ENCODE assay signal across 8 mouse cellular contexts in genomic region chr13:73847465-73847836, GRCm38 (mm10). TPM values are rescaled to one million over a fixed set of nuclear protein-coding genes. Genes with fewer than 3 reads are reported as not detected.
DNase-seq lines count a peak whose midpoint lies in the region; ATAC-seq and TF ChIP-seq lines count a peak whose summit lies in the region.

TSS of gene Nkd2 (minus strand) at chr13:73847631.

- H3K27me3 ChIP-seq in CH12.LX (replicated peaks) = peaks cover 38% of the 10 kb centered on the region
- H3K27me3 ChIP-seq in forebrain, postnatal 0 days (ENCODE audit: insufficient read depth, low read length) = 0 out of 2 replicates have a peak, but pooled peaks cover 4% of the 10 kb centered on the region
- H3K27me3 ChIP-seq in liver, embryonic 15.5 days = peaks cover 56% of the 10 kb centered on the region
- H3K27me3 ChIP-seq in neural tube, embryonic 13.5 days = peaks cover 27% of the 10 kb centered on the region
- H3K27me3 ChIP-seq in testis, adult 2 months (ENCODE audit: control insufficient read depth, insufficient read depth, low read length) = no peaks in the 10 kb centered on the region

- TF ChIP-seq POLR2A in CH12.LX (IDR thresholded peaks at IDR 0.05; ENCODE audit: low read depth, low read length) = no peak
- no peak for TF ChIP-seq POLR2A in testis, adult 2 months (IDR thresholded peaks at IDR 0.05; ENCODE audit: control insufficient read depth, low read depth, low read length)

- no peak for TF ChIP-seq EP300 in CH12.LX (IDR thresholded peaks at IDR 0.05; ENCODE audit: low read length)

- TF ChIP-seq RAD21 in CH12.LX (IDR thresholded peaks at IDR 0.05; ENCODE audit: low read depth, low read length) = no peak

- DNase-seq in CH12.LX (ENCODE audit: extremely low read depth) = no peak
- DNase-seq in cerebellum, adult 18-20 months = peak; percentile 19 to 43
- DNase-seq in forebrain, postnatal 0 days = peak; percentile 86
- peak; percentile 55 for DNase-seq in heart, postnatal 25 days (ENCODE audit: low spot score)
- peak; percentile 13 for DNase-seq in large intestine, adult 2 months (ENCODE audit: low read depth, low spot score)

- WGBS in forebrain, postnatal 0 days = 1% methylated on average over 34 of the region's 38 CpGs
- under 1% methylated on average over 38 of the region's 38 CpGs for WGBS in large intestine, adult 2 months
- under 1% methylated on average over 38 of the region's 38 CpGs for WGBS in liver, embryonic 15.5 days (ENCODE audit: insufficient replicate concordance)
- WGBS in neural tube, embryonic 13.5 days = under 1% methylated on average over 34 of the region's 38 CpGs

- H3K4me3 ChIP-seq in CH12.LX (replicated peaks in 1 of 3; ENCODE audit: low read depth in 2 of 3, low read length in 2 of 3, poor library complexity in 1 of 3) = no peak within 1 kb of the TSS
- H3K4me3 ChIP-seq in forebrain, postnatal 0 days (ENCODE audit: low read depth, low read length) = peak within 1 kb of the TSS; percentile 49
- peak within 1 kb of the TSS; percentile 48 for H3K4me3 ChIP-seq in liver, embryonic 15.5 days (replicated peaks)
- H3K4me3 ChIP-seq in neural tube, embryonic 13.5 days = peak within 1 kb of the TSS; percentile 62
- H3K4me3 ChIP-seq in testis, adult 2 months (ENCODE audit: control insufficient read depth, low read depth, low read length) = peak within 1 kb of the TSS; percentile 91

- in situ Hi-C loops in CH12.LX (cut with MboI; ENCODE audit: low pct_ligation_motif_present, low pct_unique_long_range_greater_than_20kb, low sequenced_read_pairs) = no loop called here

- no peaks in the 10 kb centered on the region for H3K79me2 ChIP-seq in CH12.LX (replicated peaks; ENCODE audit: control insufficient read depth, extremely low read depth, insufficient read depth, poor library complexity, severe bottlenecking)

- ATAC-seq in forebrain, postnatal 0 days = peak; percentile 95
- no peak; the same call in 1 of the 2 replicates for ATAC-seq in liver, embryonic 15.5 days (ENCODE audit: insufficient read depth)
- peak; percentile 95 for ATAC-seq in neural tube, embryonic 13.5 days (ENCODE audit: low read depth)

- no peaks in the 10 kb centered on the region for H3K36me3 ChIP-seq in CH12.LX (replicated peaks in 1 of 2; ENCODE audit: control insufficient read depth in 1 of 2, insufficient read depth in 1 of 2, low read length in 1 of 2)
- H3K36me3 ChIP-seq in forebrain, postnatal 0 days (ENCODE audit: insufficient read depth) = no peaks in the 10 kb centered on the region
- H3K36me3 ChIP-seq in liver, embryonic 15.5 days (replicated peaks) = no peaks in the 10 kb centered on the region
- H3K36me3 ChIP-seq in neural tube, embryonic 13.5 days = no peaks in the 10 kb centered on the region
- no peaks in the 10 kb centered on the region for H3K36me3 ChIP-seq in testis, adult 2 months (ENCODE audit: control insufficient read depth, insufficient read depth, low read length)

- intact Hi-C loops in heart, postnatal 25 days (cut with DNase I) = no loop called here

- 0 out of 2 replicates have a peak within 1 kb of the TSS, but pooled peaks have one; percentile 6 for H3K4me2 ChIP-seq in CH12.LX (ENCODE audit: insufficient read depth, low read depth, poor library complexity, severe bottlenecking)
- peak within 1 kb of the TSS; percentile 84 for H3K4me2 ChIP-seq in forebrain, postnatal 0 days (ENCODE audit: low read depth)
- H3K4me2 ChIP-seq in liver, embryonic 15.5 days = peak within 1 kb of the TSS; percentile 68
- H3K4me2 ChIP-seq in neural tube, embryonic 13.5 days = peak within 1 kb of the TSS; percentile 90

- no peak within 1 kb of the TSS for H3K9ac ChIP-seq in CH12.LX (ENCODE audit: insufficient read depth, low read depth)
- peak within 1 kb of the TSS; percentile 70 for H3K9ac ChIP-seq in forebrain, postnatal 0 days
- no peak within 1 kb of the TSS for H3K9ac ChIP-seq in liver, embryonic 15.5 days
- peak within 1 kb of the TSS; percentile 75 for H3K9ac ChIP-seq in neural tube, embryonic 13.5 days

- H3K27ac ChIP-seq in CH12.LX (ENCODE audit: insufficient read depth, low read depth) = no peak within 1 kb of the TSS
- no peak within 1 kb of the TSS for H3K27ac ChIP-seq in forebrain, postnatal 0 days (ENCODE audit: low read depth, low read length)
- no peak within 1 kb of the TSS for H3K27ac ChIP-seq in liver, embryonic 15.5 days (replicated peaks)
- H3K27ac ChIP-seq in neural tube, embryonic 13.5 days (replicated peaks) = no peak within 1 kb of the TSS
- H3K27ac ChIP-seq in testis, adult 2 months (ENCODE audit: control insufficient read depth, insufficient read depth, low read depth, low read length) = no peak within 1 kb of the TSS

- H3K9me3 ChIP-seq in CH12.LX (replicated peaks; ENCODE audit: low read length) = peaks cover 3% of the 10 kb centered on the region
- H3K9me3 ChIP-seq in forebrain, postnatal 0 days (ENCODE audit: low read length) = no peaks in the 10 kb centered on the region
- no peaks in the 10 kb centered on the region for H3K9me3 ChIP-seq in liver, embryonic 15.5 days (replicated peaks)
- no peaks in the 10 kb centered on the region for H3K9me3 ChIP-seq in neural tube, embryonic 13.5 days

- no peaks in the 10 kb centered on the region for H3K4me1 ChIP-seq in CH12.LX (ENCODE audit: control insufficient read depth in 1 of 2, insufficient read depth in 2 of 2)
- H3K4me1 ChIP-seq in forebrain, postnatal 0 days (ENCODE audit: insufficient read depth) = no peaks in the 10 kb centered on the region
- H3K4me1 ChIP-seq in liver, embryonic 15.5 days (replicated peaks) = 0 out of 2 replicates have a peak, but pooled peaks cover 9% of the 10 kb centered on the region
- H3K4me1 ChIP-seq in neural tube, embryonic 13.5 days (replicated peaks) = 0 out of 2 replicates have a peak, but pooled peaks cover 9% of the 10 kb centered on the region
- H3K4me1 ChIP-seq in testis, adult 2 months (ENCODE audit: control insufficient read depth, insufficient read depth, low read length) = peaks cover 17% of the 10 kb centered on the region

- peak in 1 of 2 experiments; percentile 49; a peak in 2 of 4 replicates for TF ChIP-seq CTCF in CH12.LX (conservative IDR thresholded peaks at IDR 0.05 in 1 of 2, IDR thresholded peaks at IDR 0.05 in 1 of 2; ENCODE audit: low read depth in 2 of 2, low read length in 2 of 2)
- TF ChIP-seq CTCF in forebrain, postnatal 0 days (IDR thresholded peaks at IDR 0.05; ENCODE audit: low read depth) = peak; percentile 80
- TF ChIP-seq CTCF in testis, adult 2 months (IDR thresholded peaks at IDR 0.05; ENCODE audit: control insufficient read depth, insufficient read depth, insufficient replicate concordance, low read depth, low read length) = peak; percentile 59; the same call in 1 of the 2 replicates

- dilution Hi-C loops in CH12.LX (cut with MboI; ENCODE audit: extremely low pct_ligation_motif_present, extremely low pct_unique_long_range_greater_than_20kb, low sequenced_read_pairs) = no loop called here

TF ChIP-seq in CH12.LX, 34 proteins besides CTCF, POLR2A, EP300 and RAD21:
- TF ChIP-seq MYC (IDR thresholded peaks at IDR 0.05; ENCODE audit: low read depth, low read length) = no peak
- TF ChIP-seq GABPA (IDR thresholded peaks at IDR 0.05; ENCODE audit: insufficient replicate concordance, low read depth, low read length) = no peak
- TF ChIP-seq SIN3A (IDR thresholded peaks at IDR 0.05; ENCODE audit: low read length) = no peak
- peak; percentile 39 for TF ChIP-seq NRF1 (IDR thresholded peaks at IDR 0.05; ENCODE audit: low read depth, low read length)

RNA-seq across cellular contexts. Expression of gene Nkd2, which starts in this region (rescaled TPM):
- total RNA-seq in CH12.LX (2012; rRNA removed) = not detected in 2 replicates
- not detected in 2 replicates for total RNA-seq in CH12.LX (2014; rRNA removed)
- not detected in 2 replicates for polyA plus RNA-seq in CH12.LX (2012; ENCODE audit: insufficient read length, low read depth)
- 27.8 and 35.3 TPM in 2 replicates for total RNA-seq in forebrain, postnatal 0 days (2014; rRNA removed)
- 15.2 TPM in 2 replicates for polyA plus RNA-seq in forebrain, postnatal 0 days (2015; fragmentation: Nextera tagmentation; extraction: Ambion mirVana)
- total RNA-seq in heart, postnatal 25 days (2021) = 1 to 10 TPM; 1.2 TPM
- 14.6 and 17.4 TPM in 2 replicates for polyA plus RNA-seq in large intestine, adult 2 months (2012; rRNA removed)
- polyA plus RNA-seq in liver, embryonic 15.5 days (2015; fragmentation: Nextera tagmentation; extraction: Ambion mirVana) = 0.12 and 0.20 TPM in 2 replicates
- polyA plus RNA-seq in neural tube, embryonic 13.5 days (2015; fragmentation: Nextera tagmentation; extraction: Ambion mirVana) = 8.7 and 9.8 TPM in 2 replicates
- polyA plus RNA-seq in testis, adult 2 months (2012; rRNA removed) = 3.8 and 4.5 TPM in 2 replicates

Comparison
In these comparisons a context has a peak if more than half of its experiments do, and no peak if none do; other contexts are left out.
1. RNA of gene Nkd2 (total RNA-seq): 27.8 to 35.3 TPM in forebrain, postnatal 0 days; 1.2 TPM in heart, postnatal 25 days and not detected in CH12.LX; every median in the first group is over 10 times any median in the second.
2. H3K4me2 ChIP-seq: peak in every context shown above with its lines; median percentile 90 in neural tube, embryonic 13.5 days; 84 in forebrain, postnatal 0 days; 68 in liver, embryonic 15.5 days; 6 in CH12.LX.
3. H3K4me3 ChIP-seq: peak in forebrain, postnatal 0 days (single experiment), liver, embryonic 15.5 days (single experiment), neural tube, embryonic 13.5 days (single experiment) and testis, adult 2 months (single experiment); none in CH12.LX (0 of 3).
4. H3K9ac ChIP-seq: peak in forebrain, postnatal 0 days (single experiment) and neural tube, embryonic 13.5 days (single experiment); none in CH12.LX (single experiment) and liver, embryonic 15.5 days (single experiment).